Mouse (Mus musculus): ENCODE measurements around the gene Aebp2.

- TF ChIP-seq GATA1 (IDR thresholded peaks at IDR 0.05; ENCODE audit: low read length) (no peak), TAL1 (IDR thresholded peaks at IDR 0.05; ENCODE audit: low read length) (no peak)
These were observed 13.8 kb upstream of the Aebp2 start for GRCm38 (mm10) chr6:140608666-140609065.
